Comparison of ENCODE assay signal across 3 mouse cellular contexts in the genomic region with DNA sequence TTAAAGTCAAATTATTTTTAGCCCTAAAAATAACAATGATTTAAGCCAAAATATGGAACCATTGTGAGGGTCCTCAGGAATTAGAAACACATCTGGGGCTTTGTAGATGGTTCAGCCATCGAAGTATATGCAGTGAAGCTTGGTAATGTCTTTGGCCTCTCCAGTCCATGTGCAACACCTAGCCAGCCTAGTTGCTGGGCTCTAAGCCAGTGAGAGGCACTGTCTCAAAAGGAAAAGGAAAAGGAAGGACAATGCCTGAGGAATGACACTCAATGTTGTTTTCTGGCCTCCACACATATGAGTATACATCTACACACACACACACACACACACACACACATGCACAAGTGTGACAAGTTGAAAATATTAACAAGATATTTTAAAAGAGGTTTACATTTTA.
"Had no signal": no experiment of that assay in that cellular context is flagged by ENCODE, and none has a peak within 500 bp of the region (broad histone marks: within the 10 kb centered on the region; RNA-seq: fewer than 3 reads in every experiment).

No protein-coding gene starts in this region.

- DNase-seq: right cerebral cortex, postnatal 14 days; thymus, adult 2 months; thymus, postnatal 36 days had no signal
